Mouse (Mus musculus) adrenal gland (tissue): ENCODE data around the gene Nutf2.

ENCODE experiments used
- intact Hi-C: fragments of 180-260 bp; cut with DNase I; formaldehyde crosslinking; loops from one replicate; pipeline ENCODE4 v1.15.1; 2025

The Nutf2 gene

DNA sequence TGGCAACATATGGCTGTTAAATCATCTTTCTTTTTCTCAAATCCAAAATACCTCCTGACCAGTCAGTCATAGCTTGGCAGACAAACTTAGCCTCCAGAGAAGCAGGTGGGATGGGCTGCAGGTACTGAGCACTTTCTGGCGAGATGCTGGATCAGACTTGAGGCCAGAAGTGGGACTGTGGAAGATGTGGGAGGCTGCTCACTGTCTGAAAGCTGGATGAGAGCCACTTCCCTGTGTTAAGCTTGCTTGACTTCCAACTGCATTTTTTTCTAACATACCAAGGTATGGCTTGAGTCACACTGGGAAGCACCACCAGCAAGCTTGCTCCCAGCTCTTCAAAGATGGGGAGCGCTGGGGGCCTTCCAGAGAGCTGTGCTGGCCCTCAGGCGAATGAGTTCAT, 64.7 kb downstream of the Nutf2 start:
- intact Hi-C loops: no loop called here
